Mouse (Mus musculus): Measurements from ENCODE around the gene Abhd16a.
A peak's percentile ranks its signal among the peaks of the same experiment; 100 is the strongest.
"Not testable (repeated sequence)": the region's sequence is repeated elsewhere in the genome, so short reads cannot be mapped to it uniquely, and the experiment has no call there.

Gene Abhd16a

GRCm38 (mm10) chr17:35123287-35123686 lies 34.2 kb downstream of the Abhd16a start:
- not testable (repeated sequence) for DNase-seq

DNA sequence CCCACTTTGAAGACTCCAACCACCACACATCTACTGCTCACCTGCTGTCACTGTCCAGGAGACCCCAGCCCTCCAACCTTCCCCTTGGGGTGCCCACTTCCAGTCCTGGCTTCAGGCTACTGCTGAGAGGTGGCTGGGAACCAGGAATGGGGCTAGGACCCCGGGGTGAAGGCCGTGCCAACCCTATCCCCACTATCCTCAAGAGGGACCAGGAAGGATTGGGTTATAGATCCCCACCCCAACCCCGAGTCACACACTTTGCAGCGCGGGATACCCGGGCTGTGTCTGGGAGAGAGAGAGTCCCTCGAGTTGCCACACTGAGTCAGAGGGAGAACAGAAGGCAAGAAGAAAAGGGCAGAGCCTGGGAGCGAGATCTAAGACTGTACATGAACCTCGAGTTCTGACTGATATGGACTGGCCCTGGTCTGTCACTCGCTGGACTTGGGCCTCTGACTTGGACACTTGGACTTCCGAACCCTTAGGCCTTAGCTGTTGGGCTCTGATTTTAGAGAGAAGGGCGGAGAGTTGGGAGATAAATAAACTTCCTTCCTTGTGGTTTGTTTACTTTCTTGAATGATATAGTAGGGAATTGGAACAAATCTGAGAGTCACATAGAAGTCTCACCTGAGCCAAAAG lies 35.3 kb downstream of the Abhd16a start:
- DNase-seq, result not testable (repeated sequence)

- no peak for DNase-seq
Observed at GRCm38 (mm10) chr17:35125081-35125480, 36.0 kb downstream of the Abhd16a start.

DNA sequence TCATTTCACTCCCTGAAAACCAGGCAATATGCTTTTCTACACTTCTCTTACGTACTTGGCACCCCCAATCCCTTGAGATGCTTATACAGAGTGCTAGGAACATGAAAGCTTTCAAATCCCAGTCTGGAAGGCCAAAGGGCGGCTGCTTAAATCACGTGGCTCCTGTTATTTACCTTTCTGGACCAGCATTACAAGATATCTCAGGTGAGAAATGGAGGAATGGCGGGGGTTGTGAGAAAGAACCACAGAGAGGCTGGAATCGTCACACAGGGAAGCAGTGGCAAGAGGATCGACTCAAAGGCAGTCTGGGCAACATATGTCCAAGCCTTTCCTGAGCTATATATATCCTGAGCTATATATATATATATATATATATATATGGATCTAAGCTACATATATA lies 36.5 kb downstream of the Abhd16a start:
- no peak for DNase-seq

DNA sequence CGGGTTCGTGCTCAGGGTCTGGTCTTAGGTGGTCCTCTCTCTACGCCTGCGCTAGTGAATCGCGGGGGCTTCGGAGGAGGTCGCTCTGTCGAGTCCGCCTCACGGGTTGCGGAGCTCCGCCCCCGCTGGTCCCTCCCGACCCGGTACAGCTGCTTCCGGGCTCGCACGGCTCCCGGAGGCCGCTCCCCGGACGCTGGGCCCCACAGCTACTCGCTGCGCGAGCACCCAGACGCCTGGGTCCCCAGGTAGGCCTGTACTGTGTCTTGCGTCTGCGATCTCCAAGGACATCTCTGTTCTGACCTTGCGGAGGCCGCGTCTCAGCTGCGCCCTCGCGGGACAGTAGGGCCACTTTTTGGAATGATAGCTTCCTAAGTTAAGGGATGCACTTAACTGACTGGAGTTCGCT lies 37.1 kb downstream of the Abhd16a start, which contains the start of gene D17H6S53E:
Gene D17H6S53E (plus strand): TSS at position 168 of the 406 bp plus-strand sequence.
- peak; percentile 77 to 81 for DNase-seq

- DNase-seq, result no peak
Observed at GRCm38 (mm10) chr17:35127017-35127416, 38.0 kb downstream of the Abhd16a start.

GRCm38 (mm10) chr17:35128996-35129395 lies 39.9 kb downstream of the Abhd16a start:
- DNase-seq, result no peak

DNA sequence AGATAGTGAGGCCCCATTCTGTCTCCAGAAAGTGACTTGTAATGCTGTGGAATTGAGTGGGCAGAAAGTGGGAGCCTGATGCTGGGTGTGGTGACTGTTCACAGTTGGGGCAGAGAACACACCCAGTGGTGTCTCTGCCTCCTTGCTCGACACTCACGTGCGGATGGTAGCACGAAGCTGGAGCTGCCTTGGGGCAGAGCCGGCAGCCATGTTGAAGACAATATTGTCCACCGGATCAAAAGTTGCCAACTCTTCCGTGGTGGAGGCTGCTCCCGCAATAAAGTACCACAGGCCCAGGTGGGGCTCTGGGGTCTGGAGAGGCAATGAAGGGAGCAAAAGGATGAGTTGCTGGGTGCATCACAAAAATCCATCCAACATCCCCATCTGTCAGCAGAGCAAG lies 42.0 kb downstream of the Abhd16a start:
- DNase-seq, result no peak

- DNase-seq, result no peak
Observed at GRCm38 (mm10) chr17:35131500-35132173, 42.6 kb downstream of the Abhd16a start, which contains the start of gene Apom. Apom (minus strand) TSS chr17:35132050.

DNA sequence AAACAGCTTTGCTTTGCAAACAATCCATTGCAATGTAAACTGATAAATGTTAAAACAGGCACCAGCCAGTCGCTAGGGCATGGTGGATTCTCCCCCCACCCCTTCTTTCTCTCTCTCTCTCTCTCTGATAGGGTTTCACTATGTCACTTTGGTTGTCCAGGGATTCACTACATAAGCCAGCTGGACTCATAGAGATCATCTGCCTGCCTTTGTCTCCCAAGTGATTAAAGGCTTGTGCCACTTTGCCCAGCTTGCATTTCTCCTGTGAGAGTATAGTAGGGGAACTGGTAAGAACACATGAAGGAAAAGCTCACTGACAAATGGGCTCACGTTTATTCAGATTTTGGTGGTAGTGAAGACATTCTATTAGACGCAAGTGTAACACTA lies 43.1 kb downstream of the Abhd16a start:
- DNase-seq, result no peak

- DNase-seq, result no peak
Observed at GRCm38 (mm10) chr17:35133517-35133916, 44.5 kb downstream of the Abhd16a start.

DNA sequence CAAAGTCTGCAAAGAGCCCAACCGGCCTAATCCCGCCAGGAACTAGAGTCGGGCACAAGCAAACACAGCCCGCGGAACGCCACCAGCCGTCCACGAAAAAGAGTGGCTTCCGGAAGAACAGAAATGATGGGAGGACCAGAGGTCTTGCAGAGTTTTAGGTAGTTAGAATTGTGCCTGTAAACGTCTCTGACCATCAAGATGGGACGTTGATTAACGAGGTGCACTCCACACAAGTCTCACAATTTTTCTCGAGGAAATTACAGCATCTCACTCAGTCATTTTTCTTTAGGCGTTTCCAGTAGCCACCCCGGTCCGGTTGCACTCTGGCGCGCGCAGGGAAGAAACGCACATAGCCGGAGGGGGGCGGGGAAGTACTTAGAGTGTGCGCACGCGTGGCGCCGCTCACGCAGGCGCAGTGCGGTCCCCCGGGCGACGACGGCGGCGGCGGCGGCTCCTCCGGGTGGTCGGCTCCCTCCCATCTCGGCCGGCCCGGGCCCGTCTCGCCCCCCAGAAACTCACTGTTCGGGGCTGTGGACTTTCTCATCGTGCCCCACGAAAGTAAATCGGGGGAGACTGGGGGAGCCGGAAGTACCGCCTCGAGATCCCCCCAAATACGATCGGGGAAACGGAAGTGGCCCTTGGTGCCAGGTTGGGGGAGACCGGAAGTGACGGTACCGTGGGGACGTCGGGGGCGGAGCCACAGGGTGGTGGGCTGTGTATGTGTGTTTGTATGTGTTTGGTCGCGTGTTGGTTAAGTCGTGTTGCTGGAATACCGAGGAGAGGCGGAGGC lies 45.9 kb downstream of the Abhd16a start, which contains the start of gene Bag6:
Gene Bag6 (plus strand): TSS at position 378 of the 790 bp plus-strand sequence.
- DNase-seq, result peak; percentile 84 to 90

GRCm38 (mm10) chr17:35135591-35136320 lies 46.7 kb downstream of the Abhd16a start:
- no peak for DNase-seq

- no peak for DNase-seq
Observed at GRCm38 (mm10) chr17:35139269-35139668, 50.2 kb downstream of the Abhd16a start.

- no peak for DNase-seq
Observed at GRCm38 (mm10) chr17:35140490-35140996, 51.5 kb downstream of the Abhd16a start.

- DNase-seq, result no peak
Observed at GRCm38 (mm10) chr17:35141971-35142370, 52.9 kb downstream of the Abhd16a start.

GRCm38 (mm10) chr17:35146139-35146538 lies 57.1 kb downstream of the Abhd16a start:
- DNase-seq, result no peak

DNA sequence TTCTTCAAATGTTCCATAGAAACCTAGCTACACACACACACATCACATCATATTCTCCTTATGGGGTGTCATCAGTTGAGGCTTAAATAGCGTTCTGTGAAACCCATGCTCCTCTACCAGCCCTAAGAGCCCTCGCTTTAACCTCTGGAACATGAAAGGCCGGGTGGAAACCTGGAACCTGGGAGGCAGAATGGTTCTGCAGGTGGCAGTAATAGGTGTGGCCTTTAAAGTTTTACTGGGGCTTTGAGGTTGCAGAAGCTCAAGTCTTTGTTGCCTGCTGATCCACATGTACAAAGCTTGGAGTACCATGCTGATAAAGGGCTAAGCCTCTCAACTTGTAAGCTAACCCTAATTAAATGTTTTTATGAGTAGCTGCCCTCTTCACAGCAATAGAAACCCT lies 58.3 kb downstream of the Abhd16a start:
- no peak for DNase-seq

DNA sequence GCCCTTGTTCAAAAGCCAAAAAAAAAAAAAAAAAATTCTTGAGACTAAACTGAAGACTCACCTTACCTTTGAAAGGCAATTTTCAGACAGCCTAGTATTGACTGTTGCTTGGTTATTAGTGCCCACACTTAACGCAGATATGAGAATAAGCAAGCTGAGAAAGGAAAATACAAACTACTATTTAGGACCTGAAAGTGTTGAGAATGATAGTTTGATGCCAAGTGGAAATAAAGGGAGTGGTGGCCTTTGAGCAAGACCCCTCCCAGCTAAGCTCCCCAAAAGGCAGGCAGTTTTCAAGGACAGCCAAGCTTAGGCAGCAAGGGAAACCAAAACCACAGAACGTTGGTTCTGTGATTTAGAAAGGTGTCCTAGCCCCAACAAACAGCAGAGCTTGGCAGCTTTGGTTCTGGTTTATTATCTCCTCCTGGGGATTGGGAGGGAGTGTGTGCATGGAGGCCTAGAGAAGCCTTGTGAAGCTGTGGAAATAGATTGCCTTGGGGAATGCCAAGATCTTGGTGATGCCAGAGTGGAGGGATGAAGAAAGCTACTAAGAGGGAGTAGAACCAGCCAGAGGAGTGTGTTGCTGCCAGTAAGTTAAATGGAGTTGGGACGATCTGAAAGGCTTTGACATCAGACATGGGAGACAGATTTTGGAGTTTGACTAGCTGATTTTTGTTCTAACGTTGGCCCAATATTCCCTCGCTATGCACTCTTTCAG lies 59.0 kb downstream of the Abhd16a start:
- DNase-seq, result no peak

DNA sequence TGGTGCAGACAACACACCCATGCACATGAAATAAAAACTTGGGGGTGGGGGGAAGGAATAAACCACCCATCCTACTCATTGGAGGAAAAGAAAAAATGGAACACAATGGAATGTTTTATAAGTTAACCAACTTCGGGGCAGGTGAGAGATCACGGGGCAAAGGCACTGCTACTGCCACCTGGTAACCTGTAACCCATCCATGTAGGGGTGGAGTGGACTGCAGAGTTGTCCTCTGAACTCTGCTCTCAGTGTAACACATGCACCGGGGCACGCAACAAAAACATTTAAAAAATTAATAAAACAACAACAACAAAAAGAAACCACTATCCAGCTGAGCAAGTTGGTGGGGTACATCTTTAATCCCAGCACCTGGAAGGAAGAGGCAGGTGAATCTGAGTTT lies 63.1 kb downstream of the Abhd16a start:
- DNase-seq, result no peak
